Mouse (Mus musculus) kidney, adult 2 months (tissue): ENCODE measurements around the gene Ak1. TPM values are rescaled to one million over a fixed set of nuclear protein-coding genes. Genes with fewer than 3 reads are reported as not detected.

Experiments used
- DNase-seq: peaks from one replicate; pipeline ENCODE4 v3.0.0; 2021
- H3K27ac ChIP-seq: fragments of 200-500 bp; 2 replicates; pipeline ENCODE4 v1.5.1; 2012; ENCODE audit warnings: low read depth, low read length, control low read depth, inconsistent platforms; ENCODE audit not compliant: insufficient read depth
- H3K27me3 ChIP-seq: fragments of 200-500 bp; replicated peaks from 2 replicates; pipeline ENCODE4 v1.6.1; 2012; ENCODE audit warnings: mild to moderate bottlenecking, moderate library complexity, low read length, inconsistent platforms; ENCODE audit not compliant: control insufficient read depth, insufficient read depth
- H3K36me3 ChIP-seq: fragments of 200-500 bp; 2 replicates; pipeline ENCODE4 v1.6.1; 2012; ENCODE audit warnings: mild to moderate bottlenecking, moderate library complexity, low read length, inconsistent platforms; ENCODE audit not compliant: control insufficient read depth, insufficient read depth
- H3K4me1 ChIP-seq: fragments of 200-500 bp; 2 replicates; pipeline ENCODE4 v1.6.1; 2011; ENCODE audit warnings: low read length; ENCODE audit not compliant: control insufficient read depth, insufficient read depth
- H3K4me3 ChIP-seq: fragments of 200-500 bp; 2 replicates; pipeline ENCODE4 v1.5.1; 2011; ENCODE audit warnings: mild to moderate bottlenecking, low read depth, low read length, control low read depth; ENCODE audit not compliant: insufficient read depth
- CTCF ChIP-seq: fragments of 200-500 bp; conservative IDR thresholded peaks from 2 replicates; pipeline ENCODE4 v1.5.1; 2011; ENCODE audit warnings: low read depth, mild to moderate bottlenecking, control low read depth, low read length, moderate library complexity, mixed read lengths; ENCODE audit not compliant: insufficient read depth, insufficient read length
- POLR2A ChIP-seq: fragments of 200-500 bp; IDR thresholded peaks from one replicate; pipeline ENCODE4 v1.6.1; 2011; ENCODE audit warnings: low read depth, low read length, control low read depth
- WGBS: fragments of 180-500 bp; shearing (Covaris S2); methylation state at CpG from one replicate; pipeline ENCODE4 v1.1.7; 2018; 5-methylcytosine and 5-hydroxymethylcytosine counted together
- polyA plus RNA-seq: library from polyadenylated mRNA; depleted of rRNA; stranded (reverse); fragments of >200 nt; gene quantifications from 2 replicates; pipeline ENCODE4 v1.2.3, GENCODE M21; 2012; rRNA removed

The Ak1 gene
- polyA plus RNA-seq, result 31.6 and 47.4 TPM in 2 replicates

GRCm38 (mm10) chr2:32621517-32621859 lies at the start of gene Ak1:
Gene Ak1 (plus strand): TSS chr2:32621758.
- Histone ChIP-seq H3K36me3 (no peaks in the 10 kb centered on the region), H3K27ac (peak within 1 kb of the TSS; percentile 65), H3K4me3 (no peak within 1 kb of the TSS), H3K4me1 (0 out of 2 replicates have a peak, but pooled peaks cover 6% of the 10 kb centered on the region), H3K27me3 (no peaks in the 10 kb centered on the region)
- DNase-seq, result no peak
- TF ChIP-seq POLR2A, result no peak
- TF ChIP-seq CTCF, result no peak
- 35% methylated on average over 7 of the region's 7 CpGs for WGBS

GRCm38 (mm10) chr2:32572196-32572595 lies 49.4 kb upstream of the Ak1 start:
- WGBS, result 91% methylated on average over 11 of the region's 11 CpGs
- Histone ChIP-seq H3K4me3 (no peak overlapping the region), H3K36me3 (peaks cover 3% of the 10 kb centered on the region; the same call in 1 of the 2 replicates), H3K27me3 (no peaks in the 10 kb centered on the region), H3K27ac (no peak overlapping the region), H3K4me1 (peaks cover 3% of the 10 kb centered on the region; the same call in 1 of the 2 replicates)
- TF ChIP-seq CTCF (no peak), POLR2A (no peak)
- no peak for DNase-seq

DNA sequence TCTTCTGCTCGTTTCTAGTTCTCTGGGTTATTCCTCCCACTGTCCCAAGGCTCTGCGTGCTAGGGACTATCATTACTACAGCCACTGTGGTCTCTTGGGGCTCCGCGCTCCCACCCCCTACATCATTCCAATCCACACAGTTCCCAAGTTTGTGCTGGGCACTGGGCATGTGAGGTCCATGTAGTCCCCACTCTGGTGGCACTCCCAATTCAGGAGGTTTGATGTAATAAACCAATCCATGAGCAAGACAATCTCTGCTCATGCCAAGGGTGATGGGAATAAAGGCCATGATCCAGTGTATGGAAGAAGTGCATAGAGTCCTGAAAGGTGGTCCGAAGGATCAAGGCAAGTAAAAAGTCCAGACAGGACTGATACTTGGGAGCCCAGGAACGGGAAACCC lies 47.1 kb upstream of the Ak1 start, which contains the start of gene Pip5kl1:
Gene Pip5kl1, plus strand, starts transcription at position 301 of the 400 bp plus-strand sequence.
- H3K27ac ChIP-seq, result no peak within 1 kb of the TSS
- no peak within 1 kb of the TSS for H3K4me3 ChIP-seq
- no peaks in the 10 kb centered on the region for H3K36me3 ChIP-seq
- peaks cover 3% of the 10 kb centered on the region; the same call in 1 of the 2 replicates for H3K4me1 ChIP-seq
- TF ChIP-seq POLR2A (no peak), CTCF (no peak)
- DNase-seq, result no peak
- 78% methylated on average over 6 of the region's 6 CpGs for WGBS
- H3K27me3 ChIP-seq, result no peaks in the 10 kb centered on the region

DNA sequence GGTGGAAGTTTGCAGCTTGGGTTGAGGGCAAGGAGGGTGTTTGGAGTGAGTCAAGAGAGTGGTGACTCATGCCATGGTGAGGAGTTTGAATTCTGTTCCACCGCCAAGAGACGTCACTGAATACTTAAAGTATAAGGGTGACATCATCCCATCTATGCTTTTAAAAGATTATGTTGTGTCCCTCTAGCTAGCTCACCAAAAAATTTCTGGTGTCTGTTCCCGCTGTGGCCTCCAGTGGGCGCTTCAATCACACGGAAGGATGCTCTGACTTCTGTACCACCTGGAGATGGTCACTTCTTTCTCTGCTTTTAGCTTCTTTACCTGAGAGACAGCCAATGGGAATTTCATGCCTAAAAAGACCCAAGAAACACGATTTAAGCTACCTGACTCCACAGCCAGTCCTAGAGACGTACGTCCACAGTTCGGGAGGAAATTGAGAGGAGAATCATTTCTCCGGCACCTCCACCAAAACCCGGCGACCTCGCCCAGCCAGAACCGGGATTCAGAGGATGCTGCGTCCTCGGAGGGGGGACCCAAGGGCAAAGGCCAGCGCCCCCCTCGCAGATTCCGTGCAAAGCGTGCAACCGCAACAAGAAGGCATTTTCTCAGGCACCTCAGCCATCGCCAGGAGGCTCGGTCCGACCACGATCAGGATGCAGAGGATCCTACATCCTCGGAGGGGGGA lies 46.5 kb upstream of the Ak1 start:
- H3K27ac ChIP-seq, result no peak overlapping the region
- no peaks in the 10 kb centered on the region for H3K36me3 ChIP-seq
- H3K27me3 ChIP-seq, result no peaks in the 10 kb centered on the region
- peak; percentile 57 for DNase-seq
- 5% methylated on average over 26 of the region's 26 CpGs for WGBS
- H3K4me3 ChIP-seq, result no peak overlapping the region
- H3K4me1 ChIP-seq, result peaks cover 3% of the 10 kb centered on the region; the same call in 1 of the 2 replicates
- no peak for TF ChIP-seq POLR2A
- TF ChIP-seq CTCF, result peak; percentile 76

GRCm38 (mm10) chr2:32575586-32576160 lies 45.9 kb upstream of the Ak1 start, which contains the start of gene 9430097D07Rik:
Gene 9430097D07Rik (minus strand): TSS chr2:32575684.
- DNase-seq, result no peak
- H3K36me3 ChIP-seq, result no peaks in the 10 kb centered on the region
- no peaks in the 10 kb centered on the region for H3K27me3 ChIP-seq
- H3K4me3 ChIP-seq, result no peak within 1 kb of the TSS
- 18% methylated on average over 28 of the region's 28 CpGs for WGBS
- H3K4me1 ChIP-seq, result peaks cover 3% of the 10 kb centered on the region; the same call in 1 of the 2 replicates
- H3K27ac ChIP-seq, result no peak within 1 kb of the TSS
- TF ChIP-seq POLR2A (no peak), CTCF (no peak)

DNA sequence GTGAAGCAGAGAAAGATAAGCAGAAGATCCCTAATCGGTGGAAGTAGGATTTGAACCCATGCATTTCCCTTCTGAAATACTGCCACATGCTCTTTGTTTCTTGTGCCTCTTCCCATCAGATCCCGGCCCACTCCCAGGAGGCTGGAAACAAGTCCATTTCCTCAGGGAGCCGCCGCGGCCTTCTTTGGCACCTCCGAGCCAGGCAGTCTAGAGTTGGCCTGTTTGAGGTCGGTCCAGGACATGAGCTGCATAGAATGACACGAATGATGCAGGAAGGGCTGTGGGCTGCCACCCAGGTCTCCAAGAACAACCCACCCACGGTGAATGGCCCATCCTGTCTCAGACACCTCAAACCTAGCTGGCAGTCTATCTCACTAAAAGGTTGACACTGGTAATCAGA lies 45.0 kb upstream of the Ak1 start:
- 88% methylated on average over 9 of the region's 9 CpGs for WGBS
- Histone ChIP-seq H3K4me1 (no peaks in the 10 kb centered on the region), H3K27ac (no peak overlapping the region), H3K4me3 (no peak overlapping the region), H3K27me3 (no peaks in the 10 kb centered on the region), H3K36me3 (no peaks in the 10 kb centered on the region)
- TF ChIP-seq CTCF, result no peak
- TF ChIP-seq POLR2A, result no peak
- DNase-seq, result no peak
